Mouse (Mus musculus): ENCODE data around the gene Creb1. TPM values are rescaled to one million over a fixed set of nuclear protein-coding genes. Genes with fewer than 3 reads are reported as not detected.
"Not testable (repeated sequence)": the region's sequence is repeated elsewhere in the genome, so short reads cannot be mapped to it uniquely, and the experiment has no call there.

Creb1 gene
- polyA plus RNA-seq, 1 experiment from 2014 or later: 56.7 TPM

GRCm38 (mm10) chr1:64568206-64568605 is 35.8 kb downstream of the Creb1 start:
- Histone ChIP-seq H3K27ac (ENCODE audit: low read depth, low read length) (no peak overlapping the region), H3K4me1 (ENCODE audit: control insufficient read depth, insufficient read depth, low read length) (no peaks in the 10 kb centered on the region), H3K4me3 (ENCODE audit: low read depth, low read length) (no peak overlapping the region), H3K27me3 (replicated peaks; ENCODE audit: control insufficient read depth, insufficient read depth, low read length) (no peaks in the 10 kb centered on the region), H3K36me3 (ENCODE audit: control insufficient read depth, insufficient read depth, low read length) (peaks cover 42% of the 10 kb centered on the region), H3K4me2 (ENCODE audit: low read length) (no peak overlapping the region), H3K9ac (ENCODE audit: low read length) (no peak overlapping the region), H3K9me3 (replicated peaks; ENCODE audit: control insufficient read depth, low read length) (no peaks in the 10 kb centered on the region)
- ATAC-seq (no peak), DNase-seq (ENCODE audit: low spot score) (no peak)

- Histone ChIP-seq H3K27me3 (replicated peaks; ENCODE audit: control insufficient read depth, insufficient read depth, low read length) (no peaks in the 10 kb centered on the region), H3K27ac (ENCODE audit: low read depth, low read length) (no peak overlapping the region), H3K4me2 (ENCODE audit: low read length) (no peak overlapping the region), H3K4me3 (ENCODE audit: low read depth, low read length) (no peak overlapping the region), H3K9ac (ENCODE audit: low read length) (no peak overlapping the region), H3K9me3 (replicated peaks; ENCODE audit: control insufficient read depth, low read length) (no peaks in the 10 kb centered on the region), H3K36me3 (ENCODE audit: control insufficient read depth, insufficient read depth, low read length) (peaks cover 43% of the 10 kb centered on the region), H3K4me1 (ENCODE audit: control insufficient read depth, insufficient read depth, low read length) (no peaks in the 10 kb centered on the region)
- no peak for ATAC-seq
- 87% methylated on average over 7 of the region's 7 CpGs for WGBS
- DNase-seq (ENCODE audit: low spot score): no peak
These were observed 43.6 kb downstream of the Creb1 start for GRCm38 (mm10) chr1:64576022-64576421.

GRCm38 (mm10) chr1:64576732-64577131 is 44.3 kb downstream of the Creb1 start:
- WGBS: 59% methylated on average over 2 of the region's 2 CpGs
- no peak for ATAC-seq

GRCm38 (mm10) chr1:64577911-64578310 is 45.5 kb downstream of the Creb1 start:
- H3K4me2 ChIP-seq (ENCODE audit: low read length); H3K27me3 ChIP-seq (replicated peaks; ENCODE audit: control insufficient read depth, insufficient read depth, low read length); H3K4me1 ChIP-seq (ENCODE audit: control insufficient read depth, insufficient read depth, low read length); H3K9ac ChIP-seq (ENCODE audit: low read length); DNase-seq (ENCODE audit: low spot score); H3K9me3 ChIP-seq (replicated peaks; ENCODE audit: control insufficient read depth, low read length); H3K4me3 ChIP-seq (ENCODE audit: low read depth, low read length); H3K27ac ChIP-seq (ENCODE audit: low read depth, low read length); ATAC-seq: not testable (repeated sequence)
- H3K36me3 ChIP-seq (ENCODE audit: control insufficient read depth, insufficient read depth, low read length): peaks cover 46% of the 10 kb centered on the region
- WGBS: 47% methylated on average over 9 of the region's 9 CpGs

More at GRCm38 (mm10) chr1:64576732-64577131, 44.3 kb downstream of the Creb1 start:
- Histone ChIP-seq H3K4me1 (ENCODE audit: control insufficient read depth, insufficient read depth, low read length) (no peaks in the 10 kb centered on the region), H3K27me3 (replicated peaks; ENCODE audit: control insufficient read depth, insufficient read depth, low read length) (no peaks in the 10 kb centered on the region), H3K9me3 (replicated peaks; ENCODE audit: control insufficient read depth, low read length) (no peaks in the 10 kb centered on the region), H3K36me3 (ENCODE audit: control insufficient read depth, insufficient read depth, low read length) (peaks cover 45% of the 10 kb centered on the region), H3K27ac (ENCODE audit: low read depth, low read length) (no peak overlapping the region), H3K4me3 (ENCODE audit: low read depth, low read length) (no peak overlapping the region), H3K4me2 (ENCODE audit: low read length) (no peak overlapping the region), H3K9ac (ENCODE audit: low read length) (no peak overlapping the region)
- no peak for DNase-seq (ENCODE audit: low spot score)

GRCm38 (mm10) chr1:64578801-64579200 is 46.4 kb downstream of the Creb1 start:
- DNase-seq (ENCODE audit: low spot score) (no peak), ATAC-seq (no peak)
- H3K36me3 ChIP-seq (ENCODE audit: control insufficient read depth, insufficient read depth, low read length): peaks cover 46% of the 10 kb centered on the region
- no peaks in the 10 kb centered on the region for H3K27me3 ChIP-seq (replicated peaks; ENCODE audit: control insufficient read depth, insufficient read depth, low read length)
- H3K9me3 ChIP-seq (replicated peaks; ENCODE audit: control insufficient read depth, low read length): no peaks in the 10 kb centered on the region
- whole genome bisulfite sequencing: 90% methylated on average over 3 of the region's 3 CpGs
- no peaks in the 10 kb centered on the region for H3K4me1 ChIP-seq (ENCODE audit: control insufficient read depth, insufficient read depth, low read length)
- H3K4me3 ChIP-seq (ENCODE audit: low read depth, low read length): no peak overlapping the region
- no peak overlapping the region for H3K27ac ChIP-seq (ENCODE audit: low read depth, low read length)
- H3K4me2 ChIP-seq (ENCODE audit: low read length): no peak overlapping the region
- H3K9ac ChIP-seq (ENCODE audit: low read length): no peak overlapping the region

- Histone ChIP-seq H3K4me2 (ENCODE audit: low read length) (no peak overlapping the region), H3K9ac (ENCODE audit: low read length) (no peak overlapping the region), H3K4me1 (ENCODE audit: control insufficient read depth, insufficient read depth, low read length) (no peaks in the 10 kb centered on the region), H3K9me3 (replicated peaks; ENCODE audit: control insufficient read depth, low read length) (no peaks in the 10 kb centered on the region), H3K4me3 (ENCODE audit: low read depth, low read length) (no peak overlapping the region), H3K27ac (ENCODE audit: low read depth, low read length) (no peak overlapping the region), H3K27me3 (replicated peaks; ENCODE audit: control insufficient read depth, insufficient read depth, low read length) (no peaks in the 10 kb centered on the region), H3K36me3 (ENCODE audit: control insufficient read depth, insufficient read depth, low read length) (peaks cover 28% of the 10 kb centered on the region)
- WGBS: 64% methylated on average over 5 of the region's 5 CpGs
- DNase-seq (ENCODE audit: low spot score): no peak
- ATAC-seq: no peak
These were observed 66.5 kb downstream of the Creb1 start for GRCm38 (mm10) chr1:64598926-64599325.

- no peak overlapping the region for H3K27ac ChIP-seq (ENCODE audit: low read depth, low read length)
- ATAC-seq: no peak
These were observed 68.1 kb downstream of the Creb1 start for GRCm38 (mm10) chr1:64600413-64601077.

GRCm38 (mm10) chr1:64601242-64601842 is 68.9 kb downstream of the Creb1 start:
- H3K36me3 ChIP-seq (ENCODE audit: control insufficient read depth, insufficient read depth, low read length): peaks cover 38% of the 10 kb centered on the region
- H3K27ac ChIP-seq (ENCODE audit: low read depth, low read length): no peak overlapping the region
- DNase-seq (ENCODE audit: low spot score) (no peak), ATAC-seq (no peak)
- WGBS: 90% methylated on average over 6 of the region's 6 CpGs
- no peaks in the 10 kb centered on the region for H3K4me1 ChIP-seq (ENCODE audit: control insufficient read depth, insufficient read depth, low read length)
- H3K9ac ChIP-seq (ENCODE audit: low read length): no peak overlapping the region
- H3K9me3 ChIP-seq (replicated peaks; ENCODE audit: control insufficient read depth, low read length): no peaks in the 10 kb centered on the region
- H3K4me3 ChIP-seq (ENCODE audit: low read depth, low read length): no peak overlapping the region
- H3K4me2 ChIP-seq (ENCODE audit: low read length): no peak overlapping the region
- no peaks in the 10 kb centered on the region for H3K27me3 ChIP-seq (replicated peaks; ENCODE audit: control insufficient read depth, insufficient read depth, low read length)

More at GRCm38 (mm10) chr1:64600413-64601077, 68.1 kb downstream of the Creb1 start:
- Histone ChIP-seq H3K27me3 (replicated peaks; ENCODE audit: control insufficient read depth, insufficient read depth, low read length) (no peaks in the 10 kb centered on the region), H3K4me3 (ENCODE audit: low read depth, low read length) (no peak overlapping the region), H3K9ac (ENCODE audit: low read length) (no peak overlapping the region), H3K36me3 (ENCODE audit: control insufficient read depth, insufficient read depth, low read length) (peaks cover 38% of the 10 kb centered on the region), H3K4me1 (ENCODE audit: control insufficient read depth, insufficient read depth, low read length) (no peaks in the 10 kb centered on the region), H3K9me3 (replicated peaks; ENCODE audit: control insufficient read depth, low read length) (no peaks in the 10 kb centered on the region), H3K4me2 (ENCODE audit: low read length) (no peak overlapping the region)
- DNase-seq (ENCODE audit: low spot score): no peak
- 89% methylated on average over 7 of the region's 7 CpGs for WGBS

- H3K4me2 ChIP-seq (ENCODE audit: low read length): no peak overlapping the region
- WGBS: 93% methylated on average over 5 of the region's 5 CpGs
- no peaks in the 10 kb centered on the region for H3K4me1 ChIP-seq (ENCODE audit: control insufficient read depth, insufficient read depth, low read length)
- H3K9ac ChIP-seq (ENCODE audit: low read length): no peak overlapping the region
- H3K4me3 ChIP-seq (ENCODE audit: low read depth, low read length): no peak overlapping the region
- no peak overlapping the region for H3K27ac ChIP-seq (ENCODE audit: low read depth, low read length)
- H3K36me3 ChIP-seq (ENCODE audit: control insufficient read depth, insufficient read depth, low read length): peaks cover 44% of the 10 kb centered on the region
- no peaks in the 10 kb centered on the region for H3K27me3 ChIP-seq (replicated peaks; ENCODE audit: control insufficient read depth, insufficient read depth, low read length)
- DNase-seq (ENCODE audit: low spot score) (no peak), ATAC-seq (no peak)
- no peaks in the 10 kb centered on the region for H3K9me3 ChIP-seq (replicated peaks; ENCODE audit: control insufficient read depth, low read length)
These were observed 70.9 kb downstream of the Creb1 start for GRCm38 (mm10) chr1:64603381-64603780.

Data from forebrain, embryonic 14.5 days (tissue).